Mouse (Mus musculus): ENCODE measurements around the gene Map3k7.
"Not testable (repeated sequence)": the region's sequence is repeated elsewhere in the genome, so short reads cannot be mapped to it uniquely, and the experiment has no call there.

The Map3k7 gene

GRCm38 (mm10) chr4:31993386-31993785 lies 29.5 kb downstream of the Map3k7 start:
- DNase-seq (ENCODE audit: low spot score): no peak

GRCm38 (mm10) chr4:31993865-31994264 lies 30.0 kb downstream of the Map3k7 start:
- no peak for DNase-seq (ENCODE audit: low spot score)

- DNase-seq (ENCODE audit: low spot score): no peak
These were observed 37.6 kb downstream of the Map3k7 start for GRCm38 (mm10) chr4:32001498-32001897.

GRCm38 (mm10) chr4:32004773-32005591 lies 41.1 kb downstream of the Map3k7 start:
- no peak for DNase-seq (ENCODE audit: low spot score)

- DNase-seq (ENCODE audit: low spot score): no peak
These were observed 43.3 kb downstream of the Map3k7 start for GRCm38 (mm10) chr4:32007174-32007573.

GRCm38 (mm10) chr4:32008095-32008494 lies 44.2 kb downstream of the Map3k7 start:
- no peak for DNase-seq (ENCODE audit: low spot score)

- no peak for DNase-seq (ENCODE audit: low spot score)
These were observed 46.9 kb downstream of the Map3k7 start for GRCm38 (mm10) chr4:32010808-32011207.

- DNase-seq (ENCODE audit: low spot score): no peak
These were observed 47.5 kb downstream of the Map3k7 start for GRCm38 (mm10) chr4:32011218-32011973.

GRCm38 (mm10) chr4:32021131-32021530 lies 57.2 kb downstream of the Map3k7 start:
- DNase-seq (ENCODE audit: low spot score): no peak

- DNase-seq (ENCODE audit: low spot score): no peak
These were observed 58.4 kb downstream of the Map3k7 start for GRCm38 (mm10) chr4:32022321-32022720.

- DNase-seq (ENCODE audit: low spot score): not testable (repeated sequence)
These were observed 60.3 kb downstream of the Map3k7 start for GRCm38 (mm10) chr4:32024170-32024569.

GRCm38 (mm10) chr4:32025105-32025504 lies 61.2 kb downstream of the Map3k7 start:
- no peak for DNase-seq (ENCODE audit: low spot score)

- DNase-seq (ENCODE audit: low spot score): no peak
These were observed 63.2 kb downstream of the Map3k7 start for GRCm38 (mm10) chr4:32027094-32027493.

GRCm38 (mm10) chr4:32037267-32037666 lies 73.4 kb downstream of the Map3k7 start:
- no peak for DNase-seq (ENCODE audit: low spot score)

- DNase-seq (ENCODE audit: low spot score): no peak
These were observed 78.0 kb downstream of the Map3k7 start for GRCm38 (mm10) chr4:32041741-32042452.

- no peak for DNase-seq (ENCODE audit: low spot score)
These were observed 81.3 kb downstream of the Map3k7 start for GRCm38 (mm10) chr4:32045234-32045633.

GRCm38 (mm10) chr4:32049824-32050223 lies 85.9 kb downstream of the Map3k7 start:
- DNase-seq (ENCODE audit: low spot score): no peak

- no peak for DNase-seq (ENCODE audit: low spot score)
These were observed 89.3 kb downstream of the Map3k7 start for GRCm38 (mm10) chr4:32053171-32053570.

- peak; percentile 70 for DNase-seq (ENCODE audit: low spot score)
These were observed 91.5 kb downstream of the Map3k7 start for GRCm38 (mm10) chr4:32055151-32056052.

- no peak for DNase-seq (ENCODE audit: low spot score)
These were observed 92.5 kb downstream of the Map3k7 start for GRCm38 (mm10) chr4:32056441-32056840.

GRCm38 (mm10) chr4:32057102-32057501 lies 93.2 kb downstream of the Map3k7 start:
- DNase-seq (ENCODE audit: low spot score): no peak

- DNase-seq (ENCODE audit: low spot score): no peak
These were observed 96.8 kb downstream of the Map3k7 start for GRCm38 (mm10) chr4:32060686-32061085.

All from ovary, postnatal 10 days (tissue).